Mouse (Mus musculus) MEL (cell line): ENCODE measurements around the gene Gm4952. TPM values are rescaled to one million over a fixed set of nuclear protein-coding genes. Genes with fewer than 3 reads are reported as not detected.

Experiments used
- DNase-seq: peaks from one replicate; pipeline ENCODE4 v3.0.0; 2011; ENCODE audit warnings: low read depth, low spot score
- H3K27ac ChIP-seq: 2 replicates; pipeline ENCODE4 v1.5.1; 2012; ENCODE audit warnings: low read depth, mild to moderate bottlenecking, control low read depth, low read length, moderate library complexity; ENCODE audit not compliant: control insufficient read depth
- H3K27me3 ChIP-seq, 2 experiments: fragments of 150-350 bp in 1 of 2; sonication (generic) in 1 of 2; 2 replicates each; pipeline ENCODE4 v1.6.1; 2012; ENCODE audit warnings: low read length in 2 of 2, mild to moderate bottlenecking in 2 of 2, improper control_type of control experiment in 1 of 2, moderate library complexity in 1 of 2; ENCODE audit not compliant: insufficient read depth in 2 of 2, control insufficient read depth in 1 of 2
- H3K36me3 ChIP-seq, 2 experiments: 2 replicates each; pipeline ENCODE4 v1.6.1; 2012 to 2014; ENCODE audit warnings: low read length in 2 of 2, improper control_type of control experiment in 1 of 2, inconsistent platforms in 1 of 2, mild to moderate bottlenecking in 1 of 2; ENCODE audit not compliant: insufficient read depth in 2 of 2, control insufficient read depth in 1 of 2
- H3K4me1 ChIP-seq, 2 experiments: fragments of 150-350 bp in 1 of 2; sonication (generic) in 1 of 2; 2 replicates each; pipeline ENCODE4 v1.6.1; 2012; ENCODE audit warnings: low read length in 2 of 2, improper control_type of control experiment in 1 of 2, mild to moderate bottlenecking in 1 of 2; ENCODE audit not compliant: insufficient read depth in 2 of 2, control insufficient read depth in 1 of 2
- H3K4me3 ChIP-seq, 2 experiments: fragments of 150-350 bp in 1 of 2; sonication (generic) in 1 of 2; 2 replicates each; pipeline ENCODE4 v1.5.1; 2012; ENCODE audit warnings: low read depth in 2 of 2, low read length in 2 of 2, mild to moderate bottlenecking in 2 of 2, moderate library complexity in 2 of 2, control low read depth in 1 of 2, improper control_type of control experiment in 1 of 2; ENCODE audit not compliant: control insufficient read depth in 1 of 2, insufficient read depth in 1 of 2
- H3K79me2 ChIP-seq: 2 replicates; pipeline ENCODE4 v1.6.1; 2012; ENCODE audit warnings: mild to moderate bottlenecking, low read length, moderate library complexity; ENCODE audit not compliant: control insufficient read depth, poor library complexity, insufficient read depth
- H3K9ac ChIP-seq: 2 replicates; pipeline ENCODE4 v1.6.1; 2012; ENCODE audit warnings: low read depth, mild to moderate bottlenecking, control low read depth, low read length, moderate library complexity; ENCODE audit not compliant: control insufficient read depth, poor library complexity, severe bottlenecking
- H3K9me3 ChIP-seq: fragments of 150-350 bp; sonication (generic); replicated peaks from 2 replicates; pipeline ENCODE4 v1.6.1; 2012; ENCODE audit warnings: mild to moderate bottlenecking, low read length, improper control_type of control experiment, moderate library complexity; ENCODE audit not compliant: insufficient read depth
- CTCF ChIP-seq, 3 experiments: IDR thresholded peaks in 2 of 3; conservative IDR thresholded peaks in 1 of 3; 2 replicates each; pipeline ENCODE4 v1.5.1; 2011 to 2012; ENCODE audit warnings: low read length in 3 of 3, low read depth in 2 of 3, mild to moderate bottlenecking in 2 of 3, improper control_type of control experiment in 1 of 3, inconsistent platforms in 1 of 3, mixed read lengths in 1 of 3, moderate library complexity in 1 of 3; ENCODE audit not compliant: control insufficient read depth in 1 of 3, insufficient read depth in 1 of 3, poor library complexity in 1 of 3, severe bottlenecking in 1 of 3
- E2F4 ChIP-seq: IDR thresholded peaks from 2 replicates; pipeline ENCODE4 v1.6.1; 2011; ENCODE audit warnings: low read depth, low read length, improper control_type of control experiment, borderline replicate concordance
- EP300 ChIP-seq, 2 experiments: IDR thresholded peaks; 2 replicates each; pipeline ENCODE4 v1.6.1; 2011; ENCODE audit warnings: improper control_type of control experiment in 2 of 2, low read length in 2 of 2, low read depth in 1 of 2, mild to moderate bottlenecking in 1 of 2
- GATA1 ChIP-seq: IDR thresholded peaks from 2 replicates; pipeline ENCODE4 v1.6.1; 2011; ENCODE audit warnings: low read depth, low read length, improper control_type of control experiment
- JUND ChIP-seq: IDR thresholded peaks from 2 replicates; pipeline ENCODE4 v1.6.1; 2011; ENCODE audit warnings: low read depth, mild to moderate bottlenecking, improper control_type of control experiment, low read length
- KAT2A ChIP-seq: conservative IDR thresholded peaks from 2 replicates; pipeline ENCODE4 v1.6.1; 2012; ENCODE audit warnings: low read depth, low read length, improper control_type of control experiment, inconsistent platforms
- MAFK ChIP-seq: IDR thresholded peaks from 2 replicates; pipeline ENCODE4 v1.6.1; 2011; ENCODE audit warnings: low read depth, mild to moderate bottlenecking, low read length, improper control_type of control experiment, borderline replicate concordance
- MAX ChIP-seq: IDR thresholded peaks from 2 replicates; pipeline ENCODE4 v1.6.1; 2011; ENCODE audit warnings: low read length, improper control_type of control experiment
- MXI1 ChIP-seq: IDR thresholded peaks from 2 replicates; pipeline ENCODE4 v1.6.1; 2011; ENCODE audit warnings: mild to moderate bottlenecking, low read depth, low read length, improper control_type of control experiment
- MYB ChIP-seq: IDR thresholded peaks from 2 replicates; pipeline ENCODE4 v1.6.1; 2011; ENCODE audit warnings: mild to moderate bottlenecking, low read depth, low read length, improper control_type of control experiment
- MYC ChIP-seq: IDR thresholded peaks from 2 replicates; pipeline ENCODE4 v1.6.1; 2011; ENCODE audit warnings: low read depth, mild to moderate bottlenecking, low read length, improper control_type of control experiment, moderate library complexity
- NELFE ChIP-seq: IDR thresholded peaks from 2 replicates; pipeline ENCODE4 v1.6.1; 2011; ENCODE audit warnings: low read depth, low read length, improper control_type of control experiment
- NRF1 ChIP-seq: IDR thresholded peaks from 2 replicates; pipeline ENCODE4 v1.6.1; 2014; ENCODE audit warnings: low read depth, mild to moderate bottlenecking, inconsistent platforms, low read length, improper control_type of control experiment, moderate library complexity; ENCODE audit not compliant: poor library complexity, insufficient read depth, severe bottlenecking
- POLR2A ChIP-seq, 2 experiments: IDR thresholded peaks; 2 replicates each; pipeline ENCODE4 v1.6.1; 2011 to 2012; ENCODE audit warnings: low read length in 2 of 2, mild to moderate bottlenecking in 2 of 2, control low read depth in 1 of 2, improper control_type of control experiment in 1 of 2, low read depth in 1 of 2, moderate library complexity in 1 of 2; ENCODE audit not compliant: control insufficient read depth in 1 of 2, insufficient read depth in 1 of 2, poor library complexity in 1 of 2
- POLR2AphosphoS2 ChIP-seq: IDR thresholded peaks from 2 replicates; pipeline ENCODE4 v1.6.1; 2011; ENCODE audit warnings: low read length, improper control_type of control experiment
- RAD21 ChIP-seq: IDR thresholded peaks from 2 replicates; pipeline ENCODE4 v1.6.1; 2011; ENCODE audit warnings: mild to moderate bottlenecking, low read depth, low read length, improper control_type of control experiment
- RCOR1 ChIP-seq: IDR thresholded peaks from 2 replicates; pipeline ENCODE4 v1.6.1; 2012; ENCODE audit warnings: low read depth, mild to moderate bottlenecking, inconsistent platforms, low read length, improper control_type of control experiment
- SIN3A ChIP-seq: IDR thresholded peaks from 2 replicates; pipeline ENCODE4 v1.6.1; 2012; ENCODE audit warnings: low read length, improper control_type of control experiment, inconsistent platforms
- SMC3 ChIP-seq: IDR thresholded peaks from 2 replicates; pipeline ENCODE4 v1.6.1; 2011; ENCODE audit warnings: low read depth, low read length, improper control_type of control experiment
- TAL1 ChIP-seq: IDR thresholded peaks from 2 replicates; pipeline ENCODE4 v1.6.1; 2012; ENCODE audit warnings: mild to moderate bottlenecking, inconsistent platforms, low read length, moderate library complexity, mixed read lengths
- TBP ChIP-seq: IDR thresholded peaks from 2 replicates; pipeline ENCODE4 v1.8.0; 2011; ENCODE audit warnings: low read depth, low read length, improper control_type of control experiment
- TCF12 ChIP-seq: IDR thresholded peaks from 2 replicates; pipeline ENCODE4 v1.6.1; 2014; ENCODE audit warnings: low read depth, mild to moderate bottlenecking, inconsistent platforms, low read length, improper control_type of control experiment, moderate library complexity
- UBTF ChIP-seq: IDR thresholded peaks from 2 replicates; pipeline ENCODE4 v1.6.1; 2012; ENCODE audit warnings: low read depth, mild to moderate bottlenecking, inconsistent platforms, low read length, improper control_type of control experiment, moderate library complexity, borderline replicate concordance; ENCODE audit not compliant: insufficient read depth
- USF2 ChIP-seq, 2 experiments: IDR thresholded peaks; 2 replicates each; pipeline ENCODE4 v1.6.1; 2011 to 2012; ENCODE audit warnings: improper control_type of control experiment in 2 of 2, low read length in 2 of 2, borderline replicate concordance in 1 of 2, inconsistent platforms in 1 of 2, low read depth in 1 of 2, mild to moderate bottlenecking in 1 of 2; ENCODE audit not compliant: insufficient read depth in 1 of 2
- ZC3H11A ChIP-seq: IDR thresholded peaks from 2 replicates; pipeline ENCODE4 v1.6.1; 2012; ENCODE audit warnings: low read depth, mild to moderate bottlenecking, inconsistent platforms, low read length, improper control_type of control experiment
- ZKSCAN1 ChIP-seq: IDR thresholded peaks from 2 replicates; pipeline ENCODE4 v1.6.1; 2012; ENCODE audit warnings: low read depth, mild to moderate bottlenecking, inconsistent platforms, low read length, improper control_type of control experiment, moderate library complexity
- ZMIZ1 ChIP-seq: IDR thresholded peaks from 2 replicates; pipeline ENCODE4 v1.6.1; 2012; ENCODE audit warnings: low read depth, mild to moderate bottlenecking, inconsistent platforms, low read length, improper control_type of control experiment, moderate library complexity
- ZNF384 ChIP-seq: IDR thresholded peaks from 2 replicates; pipeline ENCODE4 v1.6.1; 2012; ENCODE audit warnings: low read depth, mild to moderate bottlenecking, inconsistent platforms, low read length, improper control_type of control experiment
- polyA plus RNA-seq, 2 experiments: library from polyadenylated mRNA; stranded (reverse) in 1 of 2; unstranded in 1 of 2; fragments of >175 nt in 1 of 2; fragments of >200 nt in 1 of 2; gene quantifications; 2 replicates each; pipeline versions ENCODE4 v1.2.1 to v1.2.4; 2012; ENCODE audit warnings: low replicate concordance in 2 of 2, low read depth in 1 of 2; ENCODE audit not compliant: insufficient read length in 2 of 2, insufficient read depth in 1 of 2, missing spikeins in 1 of 2
- total RNA-seq: library from RNA; depleted of rRNA; stranded (reverse); fragments of 300-350 nt; gene quantifications from 2 replicates; pipeline ENCODE4 v1.2.3, GENCODE M21; 2012

Gm4952 gene
- total and polyA plus RNA-seq, 3 experiments: 0.06 TPM; not detected in 2

DNA sequence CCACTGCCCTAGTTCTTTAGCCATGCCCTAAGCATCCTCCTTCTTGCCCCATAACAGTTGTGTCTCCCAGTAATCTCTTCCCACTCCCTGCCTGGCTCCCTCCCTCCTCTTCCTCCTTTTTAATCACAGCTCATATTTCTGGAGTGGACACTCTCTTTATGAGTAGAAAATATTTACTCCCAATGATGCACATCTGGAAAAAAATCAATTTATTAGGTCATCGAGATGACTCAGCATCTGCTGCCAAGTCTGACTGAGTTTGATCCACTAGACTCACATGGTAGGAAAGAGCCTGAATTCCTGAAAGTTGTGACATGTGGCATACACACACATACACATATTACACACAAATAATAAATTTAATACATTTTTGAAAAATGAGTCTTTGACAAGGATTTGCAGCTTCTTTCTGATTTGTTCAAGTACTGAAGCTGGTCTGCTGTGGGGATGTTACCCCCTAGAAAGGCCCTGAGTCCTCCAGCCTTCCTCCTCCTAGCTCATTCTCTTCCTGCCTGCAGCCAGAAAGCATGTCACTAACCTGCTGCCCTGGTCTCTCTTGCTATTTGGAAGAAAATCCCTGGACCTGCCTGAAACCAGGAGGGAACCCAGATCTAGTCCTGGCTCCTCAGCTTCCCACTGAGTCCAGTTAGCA, 27.0 kb upstream of the Gm4952 start:
- Histone ChIP-seq H3K9me3 (no peaks in the 10 kb centered on the region), H3K36me3 (peaks cover 5 to 23% of the 10 kb centered on the region in 2 experiments), H3K27me3 (no peaks in the 10 kb centered on the region), H3K4me1 (peaks cover 4 to 17% of the 10 kb centered on the region in 2 experiments), H3K27ac (peak overlapping the region; percentile 76), H3K4me3 (peak overlapping the region; percentile 6 to 43; a peak in 3 of 4 replicates), H3K79me2 (peaks cover 33% of the 10 kb centered on the region), H3K9ac (peak overlapping the region; percentile 82)
- no peak for DNase-seq
- peak in 1 of 2 experiments; percentile 59; a peak in 1 of 4 replicates for TF ChIP-seq POLR2A (IDR thresholded peaks at IDR 0.05; ENCODE audit: control insufficient read depth in 1 of 2, insufficient read depth in 1 of 2, low read depth in 1 of 2, low read length in 2 of 2, poor library complexity in 1 of 2)
- TF ChIP-seq RAD21: no peak

DNA sequence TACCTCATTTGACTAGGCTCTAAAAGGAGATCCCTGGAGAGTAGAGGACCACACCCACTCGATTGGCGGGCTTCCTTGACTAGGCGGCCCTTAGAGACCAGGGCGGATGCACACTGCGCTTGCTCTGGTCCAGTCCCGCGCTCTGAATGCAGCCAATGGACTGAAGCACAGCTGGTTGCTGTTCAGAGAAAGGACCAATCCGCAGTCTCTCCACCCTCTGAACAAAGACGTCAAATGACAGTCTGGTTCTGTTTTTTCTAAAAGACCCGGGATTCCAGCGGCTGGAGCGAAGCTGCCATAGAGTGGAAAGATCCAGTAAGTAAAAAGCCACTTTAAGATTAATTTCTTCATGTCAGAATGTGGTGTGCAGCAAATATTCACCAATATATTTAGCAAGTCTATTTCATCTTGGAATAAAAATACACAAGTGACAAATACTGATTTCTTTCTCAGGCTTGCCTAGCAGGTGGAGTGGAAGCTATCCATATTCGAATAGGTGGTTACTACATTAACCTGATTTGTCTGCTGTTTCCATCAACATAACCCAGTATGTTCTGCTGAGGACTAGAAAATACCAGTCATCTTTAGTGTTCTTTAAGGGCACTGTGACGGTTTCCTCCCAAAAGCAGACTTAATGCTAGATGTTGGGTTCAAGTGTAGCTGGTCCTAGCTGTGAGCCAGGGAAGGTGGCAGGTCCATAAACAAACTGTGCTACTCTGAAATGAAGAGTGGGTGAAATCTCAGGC, 26.3 kb upstream of the Gm4952 start:
- no peaks in the 10 kb centered on the region for H3K9me3 ChIP-seq
- H3K27ac ChIP-seq: peak overlapping the region; percentile 96
- peak; percentile 99 for DNase-seq
- H3K4me1 ChIP-seq: peaks cover 4 to 17% of the 10 kb centered on the region in 2 experiments
- H3K9ac ChIP-seq: peak overlapping the region; percentile 89
- peaks cover 40% of the 10 kb centered on the region for H3K79me2 ChIP-seq
- no peaks in the 10 kb centered on the region for H3K27me3 ChIP-seq
- peaks cover 6 to 29% of the 10 kb centered on the region in 2 experiments for H3K36me3 ChIP-seq
- peak overlapping the region; percentile 51 to 72 for H3K4me3 ChIP-seq
- TF ChIP-seq RCOR1 (no peak), MAX (no peak; the same call in 1 of the 2 replicates), USF2 (IDR thresholded peaks at IDR 0.05; ENCODE audit: borderline replicate concordance in 1 of 2, insufficient read depth in 1 of 2, low read depth in 1 of 2, low read length in 2 of 2) (no peak), ZNF384 (peak; percentile 94), UBTF (no peak), SMC3 (no peak), JUND (no peak), MYB (no peak), POLR2A (IDR thresholded peaks at IDR 0.05; ENCODE audit: control insufficient read depth in 1 of 2, insufficient read depth in 1 of 2, low read depth in 1 of 2, low read length in 2 of 2, poor library complexity in 1 of 2) (peak in 1 of 2 experiments; percentile 72; a peak in 2 of 4 replicates), TBP (peak; percentile 96), KAT2A (0 out of 2 replicates have a peak, but pooled peaks have one; percentile 26), ZKSCAN1 (no peak), TAL1 (no peak), GATA1 (no peak), E2F4 (peak; percentile 99), MYC (no peak), EP300 (IDR thresholded peaks at IDR 0.05; ENCODE audit: low read depth in 1 of 2, low read length in 2 of 2) (no peak), NRF1 (peak; percentile 94), CTCF (IDR thresholded peaks at IDR 0.05 in 2 of 3, conservative IDR thresholded peaks at IDR 0.05 in 1 of 3; ENCODE audit: control insufficient read depth in 1 of 3, insufficient read depth in 1 of 3, low read depth in 2 of 3, low read length in 3 of 3, poor library complexity in 1 of 3, severe bottlenecking in 1 of 3) (no peak), ZMIZ1 (peak; percentile 74; the same call in 1 of the 2 replicates), MXI1 (peak; percentile 68), MAFK (no peak), TCF12 (no peak; the same call in 1 of the 2 replicates), ZC3H11A (no peak), RAD21 (no peak), NELFE (peak; percentile 95), SIN3A (peak; percentile 63; the same call in 1 of the 2 replicates), POLR2AphosphoS2 (peak; percentile 54; the same call in 1 of the 2 replicates)
